Mouse (Mus musculus): ENCODE measurements at regions not wholly inside any gene's neighbourhood (a gene's known extent, or its start where the extent isn't known, plus 50 kb on each side); places are given as distances from the start of the nearest gene placed in this dataset.
A peak's percentile ranks its signal among the peaks of the same experiment; 100 is the strongest.

DNA sequence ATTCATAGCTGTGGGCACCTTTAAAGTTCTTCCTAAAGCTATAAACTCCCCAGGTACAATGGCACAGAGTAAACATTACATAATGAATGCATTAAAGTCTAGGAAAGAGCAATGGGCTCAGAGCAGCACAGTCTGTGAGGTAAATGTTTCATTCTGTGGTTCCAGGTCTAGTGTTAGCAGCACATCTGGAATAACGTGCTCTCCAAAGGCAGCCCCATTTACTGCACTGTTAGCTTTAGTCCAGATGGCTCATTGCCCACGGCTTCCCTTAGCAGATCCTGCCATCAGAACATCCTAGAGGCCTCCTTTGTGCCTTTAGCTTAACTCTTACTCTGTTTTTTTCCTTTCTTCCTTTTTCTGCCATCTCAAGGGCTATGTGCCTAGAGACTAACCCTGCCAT is 87.7 kb upstream of the Tspan7 start:
- peak; percentile 7 for DNase-seq (ENCODE audit: low read depth, low spot score)

- no peak for DNase-seq (ENCODE audit: low read depth, low spot score)
Observed at GRCm38 (mm10) chrX:10411238-10411637, 73.7 kb upstream of the Tspan7 start.

GRCm38 (mm10) chrX:10422440-10422839 is 62.5 kb upstream of the Tspan7 start:
- no peak for DNase-seq (ENCODE audit: low read depth, low spot score)

All from forelimb bud, embryonic 11.5 days (tissue).